Mouse (Mus musculus) liver, postnatal 0 days (tissue): Measurements from ENCODE around the gene Prkag2.

Experiments used
- CTCF ChIP-seq: sonication (generic); IDR thresholded peaks from 2 replicates; pipeline ENCODE4 v1.5.1; 2016; ENCODE audit warnings: antibody characterized with exemption, low read depth
- EP300 ChIP-seq: IDR thresholded peaks from 2 replicates; pipeline ENCODE4 v1.6.1; 2016; ENCODE audit warnings: antibody characterized with exemption, low read depth, mild to moderate bottlenecking

DNA sequence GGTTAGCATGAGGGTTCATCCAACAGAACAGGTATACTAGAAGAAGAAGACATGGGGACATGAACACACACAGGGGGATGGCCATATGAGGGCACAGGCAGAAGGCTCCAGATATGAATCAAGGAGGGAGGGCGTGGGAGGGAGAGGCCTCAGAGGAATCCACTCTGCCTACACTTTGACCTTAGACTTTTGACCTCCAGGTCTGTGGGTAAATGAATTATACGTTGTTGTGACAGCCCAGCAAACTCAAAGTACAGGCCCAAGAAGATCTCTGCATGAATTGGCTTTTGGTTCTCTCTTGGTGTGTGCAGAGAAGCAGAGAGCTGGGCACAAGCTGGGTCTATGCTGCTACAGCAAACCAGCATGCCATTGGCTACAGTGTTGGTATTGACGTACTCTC lies 65.1 kb downstream of the Prkag2 start:
- no peak for TF ChIP-seq CTCF
- no peak for TF ChIP-seq EP300
